Mouse (Mus musculus): ENCODE results near the gene Bsph1. TPM values are rescaled to one million over a fixed set of nuclear protein-coding genes. Genes with fewer than 3 reads are reported as not detected.
"Not testable (repeated sequence)": the region's sequence is repeated elsewhere in the genome, so short reads cannot be mapped to it uniquely, and the experiment has no call there.

Gene Bsph1
- total RNA-seq (2015): not detected in 2 replicates
- total RNA-seq (2017): not detected in 2 replicates

GRCm38 (mm10) chr7:13450541-13450940, at the start of gene Bsph1:
Gene Bsph1 (plus strand): TSS chr7:13450841.
- ATAC-seq (replicated peaks; ENCODE audit: poor library complexity): not testable (repeated sequence)

GRCm38 (mm10) chr7:13511539-13511938, 60.9 kb downstream of the Bsph1 start:
- peak; percentile 81 for ATAC-seq (replicated peaks; ENCODE audit: poor library complexity)

Other genes starting within 250 kb of the Bsph1 start
- gene Vmn1r89, start 237.8 kb upstream of the Bsph1 start, total RNA-seq (2015): not detected in 2 replicates
- gene Vmn1r89, start 237.8 kb upstream of the Bsph1 start, total RNA-seq (2017): not detected in 2 replicates
- gene Lig1, start 173.6 kb upstream of the Bsph1 start, total RNA-seq (2015): 113 and 128 TPM in 2 replicates
- 76.5 and 96.9 TPM in 2 replicates for gene Lig1, start 173.6 kb upstream of the Bsph1 start, total RNA-seq (2017)
- gene Zswim9, start 172.1 kb upstream of the Bsph1 start, total RNA-seq (2015): 2.4 and 3.2 TPM in 2 replicates
- 3.4 and 4.7 TPM in 2 replicates for gene Zswim9, start 172.1 kb upstream of the Bsph1 start, total RNA-seq (2017)
- gene Pla2g4c, start 126.2 kb upstream of the Bsph1 start, total RNA-seq (2015): 0.89 and 1.2 TPM in 2 replicates
- gene Pla2g4c, start 126.2 kb upstream of the Bsph1 start, total RNA-seq (2017): 1.5 and 1.8 TPM in 2 replicates
- gene Cabp5, start 52.7 kb upstream of the Bsph1 start, total RNA-seq (2015): not detected in 2 replicates
- not detected in 2 replicates for gene Cabp5, start 52.7 kb upstream of the Bsph1 start, total RNA-seq (2017)
- gene Bsph2, start 120.2 kb downstream of the Bsph1 start, total RNA-seq (2015): not detected in 2 replicates
- not detected in 2 replicates for gene Bsph2, start 120.2 kb downstream of the Bsph1 start, total RNA-seq (2017)
- gene Sult2a5, start 173.1 kb downstream of the Bsph1 start, total RNA-seq (2015): not detected in 2 replicates
- not detected in 2 replicates for gene Sult2a5, start 173.1 kb downstream of the Bsph1 start, total RNA-seq (2017)